Mouse (Mus musculus) G1E (cell line): Measurements from ENCODE around the gene 3110040M04Rik. TPM values are rescaled to one million over a fixed set of nuclear protein-coding genes. Genes with fewer than 3 reads are reported as not detected.
"Not testable (repeated sequence)": the region's sequence is repeated elsewhere in the genome, so short reads cannot be mapped to it uniquely, and the experiment has no call there.

Experiments used
- ATAC-seq: 2 replicates; pipeline ENCODE4 v1.8.0; 2016; ENCODE audit warnings: mild to moderate bottlenecking; ENCODE audit not compliant: insufficient number of reproducible peaks, poor library complexity, low FRiP score, severe bottlenecking; ENCODE audit errors: extremely low read depth
- DNase-seq: peaks from one replicate; pipeline ENCODE4 v3.0.0; 2012; ENCODE audit warnings: low spot score
- H3K27me3 ChIP-seq: 2 replicates; pipeline ENCODE4 v1.6.1; 2012; ENCODE audit warnings: mild to moderate bottlenecking, low read length, inconsistent platforms; ENCODE audit not compliant: insufficient read depth
- H3K36me3 ChIP-seq: replicated peaks from 2 replicates; pipeline ENCODE3; 2012; ENCODE audit warnings: mild to moderate bottlenecking, inconsistent platforms
- H3K4me1 ChIP-seq: 2 replicates; pipeline ENCODE4 v1.6.1; 2012; ENCODE audit warnings: low read depth, low read length, inconsistent platforms, mixed read lengths; ENCODE audit not compliant: insufficient read depth
- H3K4me3 ChIP-seq: 2 replicates; pipeline ENCODE4 v1.5.1; 2012; ENCODE audit warnings: low read depth, mild to moderate bottlenecking, inconsistent platforms, low read length, moderate library complexity, mixed read lengths
- H3K9me3 ChIP-seq: replicated peaks from 2 replicates; pipeline ENCODE4 v1.6.1; 2012; ENCODE audit warnings: inconsistent platforms
- CTCF ChIP-seq: IDR thresholded peaks from 2 replicates; pipeline ENCODE4 v1.5.1; 2012; ENCODE audit warnings: low read depth, low read length, inconsistent platforms, mixed read lengths
- GATA1 ChIP-seq: IDR thresholded peaks from 2 replicates; pipeline ENCODE4 v1.6.1; 2012; ENCODE audit warnings: borderline replicate concordance, low read length, inconsistent platforms, mixed read lengths
- GATA2 ChIP-seq: IDR thresholded peaks from 2 replicates; pipeline ENCODE4 v1.6.1; 2012; ENCODE audit warnings: low read depth, low read length, inconsistent platforms, borderline replicate concordance
- POLR2AphosphoS5 ChIP-seq: IDR thresholded peaks from 2 replicates; pipeline ENCODE4 v1.6.1; 2012; ENCODE audit warnings: low read depth, low read length, inconsistent platforms; ENCODE audit not compliant: insufficient replicate concordance
- TAL1 ChIP-seq: conservative IDR thresholded peaks from 2 replicates; pipeline ENCODE4 v1.6.1; 2012; ENCODE audit warnings: low read depth, low read length, inconsistent platforms, mixed read lengths
- polyA plus RNA-seq: library from polyadenylated mRNA; stranded (reverse); fragments of >175 nt; gene quantifications from 2 replicates; pipeline ENCODE4 v1.2.3, GENCODE M21; 2012
- total RNA-seq, 2 experiments: library from RNA; stranded (forward) in 1 of 2; stranded (reverse) in 1 of 2; fragments of 200-1000 nt in 1 of 2; fragments of >200 nt in 1 of 2; fragmentation: Nextera tagmentation in 1 of 2; gene quantifications; 2 replicates each; pipeline ENCODE4 v1.2.3; 2014 to 2017

The 3110040M04Rik gene
- total and polyA plus RNA-seq, 3 experiments = 3.7 to 13.5 (median 5.3) TPM

GRCm38 (mm10) chr1:151178505-151179083 is 25.3 kb upstream of the 3110040M04Rik start:
- ATAC-seq = no peak
- peaks cover 52% of the 10 kb centered on the region for H3K4me1 ChIP-seq

GRCm38 (mm10) chr1:151180167-151180566 is 23.8 kb upstream of the 3110040M04Rik start:
- DNase-seq (no peak), ATAC-seq (no peak)
- Histone ChIP-seq H3K36me3 (no peaks in the 10 kb centered on the region), H3K4me1 (peaks cover 53% of the 10 kb centered on the region), H3K27me3 (no peaks in the 10 kb centered on the region), H3K4me3 (no peak overlapping the region), H3K9me3 (no peaks in the 10 kb centered on the region)
- TF ChIP-seq CTCF (no peak), TAL1 (peak; percentile 33)

More at GRCm38 (mm10) chr1:151178505-151179083, 25.3 kb upstream of the 3110040M04Rik start:
- Histone ChIP-seq H3K4me3 (no peak overlapping the region), H3K9me3 (no peaks in the 10 kb centered on the region), H3K36me3 (no peaks in the 10 kb centered on the region), H3K27me3 (no peaks in the 10 kb centered on the region)
- no peak for DNase-seq
- TF ChIP-seq CTCF = no peak
- TF ChIP-seq GATA1 = no peak
- TF ChIP-seq TAL1 = no peak
- TF ChIP-seq GATA2 = no peak
- no peak for TF ChIP-seq POLR2AphosphoS5

GRCm38 (mm10) chr1:151182266-151182665 is 21.7 kb upstream of the 3110040M04Rik start, which contains the start of gene Gm47985:
TSS of gene Gm47985 (plus strand) at chr1:151182537.
- not testable (repeated sequence) for H3K4me3 ChIP-seq, H3K9me3 ChIP-seq, ATAC-seq, H3K36me3 ChIP-seq, H3K27me3 ChIP-seq, DNase-seq
- peaks cover 44% of the 10 kb centered on the region for H3K4me1 ChIP-seq

- DNase-seq, H3K9me3 ChIP-seq, ATAC-seq, H3K36me3 ChIP-seq, H3K4me3 ChIP-seq, H3K27me3 ChIP-seq: not testable (repeated sequence)
- H3K4me1 ChIP-seq = peaks cover 18% of the 10 kb centered on the region
These were observed 17.7 kb upstream of the 3110040M04Rik start for GRCm38 (mm10) chr1:151186186-151186585.

GRCm38 (mm10) chr1:151186879-151187424 is 17.0 kb upstream of the 3110040M04Rik start:
- ATAC-seq = peak; percentile 75
- H3K4me1 ChIP-seq = peaks cover 20% of the 10 kb centered on the region
- not testable (repeated sequence) for H3K4me3 ChIP-seq, H3K9me3 ChIP-seq, DNase-seq, H3K36me3 ChIP-seq, H3K27me3 ChIP-seq

- no peak overlapping the region for H3K4me3 ChIP-seq
- no peaks in the 10 kb centered on the region for H3K36me3 ChIP-seq
- H3K9me3 ChIP-seq = no peaks in the 10 kb centered on the region
- ATAC-seq (no peak), DNase-seq (no peak)
- H3K27me3 ChIP-seq = no peaks in the 10 kb centered on the region
- peaks cover 19% of the 10 kb centered on the region for H3K4me1 ChIP-seq
- TF ChIP-seq GATA1 (no peak), POLR2AphosphoS5 (no peak), TAL1 (no peak), GATA2 (no peak), CTCF (no peak)
These were observed 15.5 kb upstream of the 3110040M04Rik start for GRCm38 (mm10) chr1:151188469-151188868.

GRCm38 (mm10) chr1:151192075-151192474 is 11.8 kb upstream of the 3110040M04Rik start, which contains the start of gene Gm8947:
TSS of gene Gm8947 (plus strand) at chr1:151192376.
- H3K27me3 ChIP-seq, H3K4me3 ChIP-seq, H3K36me3 ChIP-seq, DNase-seq, ATAC-seq, H3K9me3 ChIP-seq: not testable (repeated sequence)
- H3K4me1 ChIP-seq = peaks cover 15% of the 10 kb centered on the region

- not testable (repeated sequence) for H3K9me3 ChIP-seq, ATAC-seq, DNase-seq, H3K4me3 ChIP-seq, H3K36me3 ChIP-seq, H3K27me3 ChIP-seq
- peaks cover 18% of the 10 kb centered on the region for H3K4me1 ChIP-seq
These were observed 11.2 kb upstream of the 3110040M04Rik start for GRCm38 (mm10) chr1:151192739-151193138.

GRCm38 (mm10) chr1:151195986-151196385 is 7.9 kb upstream of the 3110040M04Rik start:
- not testable (repeated sequence) for H3K27me3 ChIP-seq, DNase-seq, H3K9me3 ChIP-seq, ATAC-seq, H3K4me3 ChIP-seq, H3K36me3 ChIP-seq
- H3K4me1 ChIP-seq = peaks cover 20% of the 10 kb centered on the region

GRCm38 (mm10) chr1:151196690-151197089 is 7.2 kb upstream of the 3110040M04Rik start:
- not testable (repeated sequence) for DNase-seq, H3K9me3 ChIP-seq, H3K36me3 ChIP-seq, H3K27me3 ChIP-seq, H3K4me3 ChIP-seq
- H3K4me1 ChIP-seq = peaks cover 18% of the 10 kb centered on the region
- peak; percentile 75 for ATAC-seq
